Mouse (Mus musculus) megakaryocyte, embryonic 14.5 days (primary cell): ENCODE data around the gene Mdga1. TPM values are rescaled to one million over a fixed set of nuclear protein-coding genes. Genes with fewer than 3 reads are reported as not detected.

Experiments used
- H3K27me3 ChIP-seq: replicated peaks from 2 replicates; pipeline ENCODE3; 2012; ENCODE audit warnings: inconsistent platforms
- H3K36me3 ChIP-seq: replicated peaks from 2 replicates; pipeline ENCODE3; 2012; ENCODE audit warnings: low read length, inconsistent platforms, mixed read lengths
- H3K4me1 ChIP-seq: 2 replicates; pipeline ENCODE4 v1.6.1; 2012; ENCODE audit warnings: inconsistent platforms
- H3K4me3 ChIP-seq: replicated peaks from 2 replicates; pipeline ENCODE3; 2012; ENCODE audit warnings: moderate library complexity, mild to moderate bottlenecking, inconsistent platforms
- H3K9me3 ChIP-seq: 2 replicates; pipeline ENCODE4 v1.6.1; 2012; ENCODE audit warnings: inconsistent platforms
- FLI1 ChIP-seq: IDR thresholded peaks from 2 replicates; pipeline ENCODE4 v1.6.1; 2012; ENCODE audit warnings: low read length, inconsistent platforms, mixed read lengths
- GATA1 ChIP-seq: IDR thresholded peaks from 3 replicates; pipeline ENCODE4 v1.6.1; 2012; ENCODE audit warnings: mixed read lengths, low read length, inconsistent platforms, borderline replicate concordance
- polyA plus RNA-seq: library from polyadenylated mRNA; stranded (reverse); fragments of >175 nt; gene quantifications from 2 replicates; pipeline ENCODE4 v1.2.3, GENCODE M21; 2012; ENCODE audit warnings: low replicate concordance; ENCODE audit not compliant: insufficient read depth

Gene Mdga1
- polyA plus RNA-seq, 1 experiment, result 32.8 TPM

DNA sequence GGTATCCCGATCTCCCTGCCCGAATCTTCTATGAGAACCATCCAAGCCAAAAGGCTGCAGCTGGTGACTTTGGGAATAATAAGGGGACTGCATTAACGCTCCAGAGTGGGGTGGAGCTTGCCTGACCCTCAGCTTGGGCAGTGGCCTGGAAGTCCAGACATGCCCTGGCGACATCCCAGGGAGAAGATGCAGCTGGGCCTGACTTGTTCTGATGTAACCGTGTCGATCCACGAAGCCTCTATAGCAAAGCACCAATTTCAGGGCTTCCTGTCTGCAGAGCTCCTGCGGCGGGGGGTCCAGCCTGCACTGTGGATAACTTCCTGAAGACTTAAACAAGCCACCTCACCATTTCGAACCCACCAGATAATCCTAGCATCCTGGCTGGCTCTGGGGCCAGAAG, 90.9 kb downstream of the Mdga1 start:
- TF ChIP-seq GATA1 (no peak), FLI1 (no peak)
- no peaks in the 10 kb centered on the region for H3K36me3 ChIP-seq
- peaks cover 10% of the 10 kb centered on the region; the same call in 1 of the 2 replicates for H3K4me1 ChIP-seq
- peaks cover 33% of the 10 kb centered on the region for H3K9me3 ChIP-seq
- no peak overlapping the region for H3K4me3 ChIP-seq
- H3K27me3 ChIP-seq, result peaks cover 76% of the 10 kb centered on the region

DNA sequence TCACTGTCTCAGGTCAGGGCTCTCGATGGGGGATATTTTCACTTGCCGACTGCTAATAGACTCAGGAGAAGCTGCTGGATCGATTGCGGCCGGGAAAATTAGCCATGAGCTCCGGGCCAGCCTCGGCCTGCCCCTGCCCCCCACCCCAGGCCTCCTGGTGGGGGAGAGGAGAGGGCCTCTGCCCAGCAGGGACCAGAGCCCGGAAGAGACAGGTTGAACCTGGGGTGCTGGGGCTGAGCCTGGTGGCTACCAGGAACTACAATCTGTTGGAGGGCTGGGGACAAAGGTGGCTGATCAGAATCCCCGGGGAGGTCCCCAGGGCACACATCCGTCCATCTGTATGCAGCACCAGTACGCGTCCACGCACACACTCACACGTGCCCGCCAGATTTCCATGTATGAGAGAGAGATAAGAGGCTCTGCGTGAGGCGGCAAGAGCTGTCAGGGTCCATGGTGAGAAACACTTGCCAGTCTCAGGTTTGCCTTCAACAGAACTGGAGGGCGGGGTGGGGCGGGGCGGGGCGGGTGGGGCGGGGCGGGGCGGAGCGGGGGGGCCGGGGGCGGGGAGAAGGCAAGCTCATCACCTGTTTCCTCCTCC, 95.7 kb downstream of the Mdga1 start:
- TF ChIP-seq GATA1, result no peak
- TF ChIP-seq FLI1, result no peak
- no peaks in the 10 kb centered on the region; the same call in 1 of the 2 replicates for H3K4me1 ChIP-seq
- H3K9me3 ChIP-seq, result peaks cover 39% of the 10 kb centered on the region
- no peak overlapping the region for H3K4me3 ChIP-seq
- peaks cover 68% of the 10 kb centered on the region for H3K27me3 ChIP-seq
- H3K36me3 ChIP-seq, result no peaks in the 10 kb centered on the region

DNA sequence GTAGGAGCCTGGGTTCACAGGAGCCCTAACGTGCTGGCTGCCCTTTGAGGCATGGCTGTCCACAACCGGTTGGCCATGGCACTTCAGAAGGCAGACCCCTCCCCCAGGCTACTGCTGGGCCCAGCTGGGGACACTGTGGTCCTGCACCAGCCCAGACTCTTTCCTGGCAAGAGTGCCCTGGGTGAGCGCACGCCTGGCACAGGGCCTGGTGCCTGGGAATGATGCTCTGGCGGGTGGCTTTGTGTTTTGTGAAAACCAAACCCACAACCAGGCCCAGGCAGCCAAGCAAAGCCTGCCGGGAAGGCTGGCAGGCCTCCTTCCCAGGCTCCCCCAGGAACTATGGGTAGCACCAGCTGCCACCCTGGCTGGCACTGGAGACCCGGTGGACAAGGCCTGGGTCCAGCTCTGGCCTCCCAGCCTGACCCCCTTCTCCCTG, 96.3 kb downstream of the Mdga1 start:
- H3K27me3 ChIP-seq, result peaks cover 65% of the 10 kb centered on the region
- TF ChIP-seq GATA1 (no peak), FLI1 (no peak)

DNA sequence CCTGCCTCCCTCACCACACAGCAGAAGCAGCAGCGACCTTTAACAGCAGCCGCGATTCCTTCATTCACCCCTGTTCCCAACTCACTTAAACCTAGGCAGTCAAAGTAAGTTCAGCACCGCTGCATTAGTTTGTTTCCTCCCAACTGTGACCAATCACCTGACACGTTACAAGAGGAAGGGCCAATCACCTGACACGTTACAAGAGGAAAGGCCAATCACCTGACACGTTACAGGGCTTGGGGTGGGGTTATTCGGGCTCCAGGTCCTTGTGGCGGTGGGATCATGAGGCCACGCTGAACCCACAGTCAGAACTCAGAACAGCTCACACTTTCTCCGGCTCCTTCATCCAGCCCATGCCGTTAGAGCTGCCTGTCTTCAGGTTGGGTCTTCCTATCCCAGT, 99.6 kb downstream of the Mdga1 start:
- Histone ChIP-seq H3K4me1 (peaks cover 18% of the 10 kb centered on the region), H3K27me3 (peaks cover 51% of the 10 kb centered on the region), H3K36me3 (no peaks in the 10 kb centered on the region), H3K4me3 (no peak overlapping the region), H3K9me3 (peaks cover 36% of the 10 kb centered on the region)
- TF ChIP-seq FLI1 (no peak), GATA1 (no peak)

More for the DNA sequence above, 96.3 kb downstream of the Mdga1 start:
- peaks cover 33% of the 10 kb centered on the region for H3K9me3 ChIP-seq
- H3K36me3 ChIP-seq, result no peaks in the 10 kb centered on the region
- peaks cover under 1% of the 10 kb centered on the region for H3K4me1 ChIP-seq
- H3K4me3 ChIP-seq, result no peak overlapping the region

DNA sequence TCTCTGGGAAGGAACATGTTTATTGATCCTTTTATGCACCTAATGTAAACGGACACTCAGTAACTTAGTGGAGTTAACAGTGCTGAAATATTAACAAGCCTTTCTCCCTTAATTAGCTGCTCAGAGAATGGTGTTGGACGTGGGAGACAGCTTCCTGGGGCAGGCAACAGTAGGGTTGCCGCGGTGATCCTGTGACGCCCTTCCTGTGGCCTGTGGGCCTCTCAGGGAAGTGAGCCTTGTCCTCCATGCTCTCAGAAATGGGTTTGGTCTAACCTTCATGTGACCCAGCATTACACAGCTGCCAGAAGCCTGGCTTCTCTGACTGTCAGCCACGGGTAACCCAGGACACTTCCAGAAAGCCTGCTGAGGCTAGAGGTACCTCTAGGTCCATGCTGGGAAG, 104.0 kb downstream of the Mdga1 start:
- peaks cover 46% of the 10 kb centered on the region for H3K9me3 ChIP-seq
- H3K27me3 ChIP-seq, result peaks cover 31% of the 10 kb centered on the region
- H3K4me3 ChIP-seq, result no peak overlapping the region
- peaks cover 39% of the 10 kb centered on the region for H3K4me1 ChIP-seq
- TF ChIP-seq GATA1 (no peak), FLI1 (no peak)
- no peaks in the 10 kb centered on the region for H3K36me3 ChIP-seq

DNA sequence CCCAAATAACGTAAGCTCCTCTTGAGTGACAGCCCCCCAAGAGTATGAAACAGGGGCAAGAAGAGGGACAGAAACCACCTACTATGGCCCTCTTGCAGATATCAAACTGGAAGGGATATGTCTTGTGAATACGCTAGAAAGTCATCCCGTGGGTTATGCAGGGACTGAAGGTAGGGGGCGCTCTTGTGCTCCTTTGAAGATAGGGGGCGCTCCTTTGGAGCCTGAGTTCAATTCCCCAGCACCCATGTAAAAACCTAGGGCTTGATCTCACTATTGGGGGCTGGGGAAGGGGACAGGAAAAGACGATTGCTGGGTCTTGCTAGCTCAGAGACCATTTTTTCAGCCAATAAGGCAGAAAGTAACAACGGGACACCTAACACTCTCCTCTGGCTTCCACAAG, 105.4 kb downstream of the Mdga1 start:
- Histone ChIP-seq H3K36me3 (no peaks in the 10 kb centered on the region), H3K9me3 (peaks cover 36% of the 10 kb centered on the region), H3K27me3 (peaks cover 22% of the 10 kb centered on the region), H3K4me3 (no peak overlapping the region), H3K4me1 (peaks cover 51% of the 10 kb centered on the region)
- TF ChIP-seq GATA1 (no peak), FLI1 (no peak)

DNA sequence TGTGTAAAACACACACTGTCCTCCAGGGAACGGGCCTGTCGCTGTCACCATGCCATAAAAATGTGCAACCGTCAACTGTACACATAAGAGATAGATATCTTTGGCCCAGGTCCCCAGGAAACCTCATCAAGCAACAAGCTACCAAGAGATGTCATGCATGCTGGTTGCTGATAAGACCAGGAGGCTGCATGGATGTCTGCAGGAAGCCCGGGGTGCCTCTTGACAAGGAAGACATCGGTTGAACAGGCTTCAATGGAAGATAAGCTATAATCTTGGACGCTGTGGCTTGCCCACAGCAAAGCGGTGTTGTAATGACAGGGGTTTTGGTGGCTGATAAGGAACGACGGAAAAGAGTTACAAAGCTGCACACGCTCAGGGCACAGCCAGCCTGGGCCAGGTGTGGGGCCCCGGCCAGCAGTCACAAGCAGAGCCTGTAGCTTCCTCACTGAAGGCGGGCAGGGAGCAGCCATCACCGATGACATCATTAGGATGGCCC, 110.1 kb downstream of the Mdga1 start:
- Histone ChIP-seq H3K27me3 (peaks cover 22% of the 10 kb centered on the region), H3K9me3 (peaks cover 11% of the 10 kb centered on the region), H3K4me3 (peak overlapping the region; percentile 56), H3K36me3 (no peaks in the 10 kb centered on the region), H3K4me1 (peaks cover 66% of the 10 kb centered on the region)
- TF ChIP-seq FLI1, result no peak
- 0 out of 3 replicates have a peak, but pooled peaks have one; percentile 81 for TF ChIP-seq GATA1

DNA sequence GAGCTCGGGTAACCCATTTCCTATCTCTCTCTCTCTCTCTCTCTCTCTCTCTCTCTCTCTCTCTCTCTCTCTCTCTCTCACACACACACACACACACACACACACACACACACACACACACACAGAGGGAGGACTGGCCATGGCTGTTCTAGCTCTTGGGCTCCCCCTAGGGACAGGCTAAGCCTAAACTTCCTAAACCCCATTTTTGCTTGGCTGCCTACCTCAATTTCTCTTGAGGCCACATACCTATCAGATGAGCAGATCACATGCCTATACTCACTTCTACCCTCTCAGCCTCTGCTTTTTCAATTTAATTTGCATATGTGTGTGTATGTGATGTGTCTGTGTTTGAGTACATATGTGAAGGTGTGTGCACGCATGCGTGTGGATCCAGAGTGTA, 111.1 kb downstream of the Mdga1 start:
- Histone ChIP-seq H3K4me3 (no peak overlapping the region), H3K9me3 (peaks cover 11% of the 10 kb centered on the region), H3K36me3 (no peaks in the 10 kb centered on the region), H3K4me1 (peaks cover 58% of the 10 kb centered on the region), H3K27me3 (peaks cover 26% of the 10 kb centered on the region)
- TF ChIP-seq FLI1 (no peak), GATA1 (no peak)

DNA sequence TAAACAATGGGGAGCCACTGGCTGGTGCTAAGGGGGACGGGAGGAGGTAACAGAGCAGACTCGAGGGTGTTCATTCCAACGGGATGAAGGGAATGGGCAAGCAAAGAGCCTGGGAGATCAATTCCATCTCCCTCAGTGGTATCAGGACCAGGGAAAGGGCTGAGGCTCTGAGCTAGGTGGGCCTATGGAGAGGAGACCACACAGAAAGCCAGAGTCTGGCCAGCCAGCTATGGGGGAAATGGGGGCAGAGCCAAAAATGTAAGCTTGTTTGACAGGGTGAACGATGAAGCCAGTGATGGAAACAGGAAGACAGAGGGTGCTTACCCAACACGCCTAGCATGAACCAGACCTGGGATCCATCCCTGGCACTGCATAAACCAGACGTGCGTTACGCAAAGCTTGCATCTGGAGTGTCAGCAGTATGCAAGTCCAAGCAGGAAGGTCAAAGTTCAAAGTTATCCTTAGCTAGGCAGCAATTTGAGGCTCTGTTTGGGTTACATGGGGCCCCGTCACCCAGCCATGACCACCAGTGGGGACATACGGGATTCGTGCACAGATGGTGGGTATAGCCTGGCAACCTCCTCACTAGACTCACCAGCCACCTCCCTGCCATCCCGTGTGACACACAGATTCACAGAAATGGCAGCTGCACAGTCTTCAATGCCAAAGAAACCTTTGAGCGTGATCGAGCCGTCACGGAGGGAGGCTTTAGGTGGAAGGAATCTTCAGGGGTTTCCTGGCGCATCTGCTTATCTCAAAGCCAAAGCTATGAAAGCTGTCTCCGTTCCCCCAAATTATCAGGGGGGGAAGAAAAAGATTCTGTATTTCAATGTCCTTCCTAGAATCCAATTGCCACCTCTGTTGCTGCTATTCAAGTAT, 113.9 kb downstream of the Mdga1 start:
- Histone ChIP-seq H3K27me3 (peaks cover 30% of the 10 kb centered on the region), H3K4me3 (no peak overlapping the region), H3K4me1 (peaks cover 60% of the 10 kb centered on the region), H3K36me3 (no peaks in the 10 kb centered on the region), H3K9me3 (no peaks in the 10 kb centered on the region)
- TF ChIP-seq GATA1 (no peak), FLI1 (no peak)

DNA sequence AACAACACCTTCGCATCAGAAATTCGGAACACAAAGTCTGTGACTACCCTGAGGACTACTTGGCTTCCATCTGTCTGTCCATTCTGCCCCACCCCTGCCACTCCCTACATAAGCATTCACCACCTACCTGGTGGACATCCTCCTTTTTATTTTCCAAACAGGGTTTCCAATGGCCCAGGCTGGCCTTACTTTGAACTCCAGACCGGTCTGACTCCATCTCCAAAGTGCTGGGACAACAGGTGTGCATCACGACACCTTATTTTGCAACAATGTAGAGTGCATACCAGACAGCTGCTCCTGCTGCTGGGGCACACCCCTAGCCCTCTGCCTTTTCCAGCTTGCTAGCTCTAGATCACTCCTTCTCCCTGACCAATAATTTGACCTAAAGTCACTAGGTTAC, 115.1 kb downstream of the Mdga1 start:
- no peak overlapping the region for H3K4me3 ChIP-seq
- H3K36me3 ChIP-seq, result no peaks in the 10 kb centered on the region
- peaks cover 53% of the 10 kb centered on the region for H3K4me1 ChIP-seq
- no peak for TF ChIP-seq FLI1
- TF ChIP-seq GATA1, result no peak
- H3K27me3 ChIP-seq, result peaks cover 27% of the 10 kb centered on the region
- no peaks in the 10 kb centered on the region for H3K9me3 ChIP-seq
